Mouse (Mus musculus) liver, embryonic 14.5 days (tissue): Measurements from ENCODE around the gene Cep97.

Experiments used
- CTCF ChIP-seq: IDR thresholded peaks from 2 replicates; pipeline ENCODE4 v1.5.1; 2016; ENCODE audit warnings: antibody characterized with exemption, low read depth, control low read depth
- EP300 ChIP-seq: IDR thresholded peaks from 2 replicates; pipeline ENCODE4 v1.6.1; 2016; ENCODE audit warnings: antibody characterized with exemption, low read depth

DNA sequence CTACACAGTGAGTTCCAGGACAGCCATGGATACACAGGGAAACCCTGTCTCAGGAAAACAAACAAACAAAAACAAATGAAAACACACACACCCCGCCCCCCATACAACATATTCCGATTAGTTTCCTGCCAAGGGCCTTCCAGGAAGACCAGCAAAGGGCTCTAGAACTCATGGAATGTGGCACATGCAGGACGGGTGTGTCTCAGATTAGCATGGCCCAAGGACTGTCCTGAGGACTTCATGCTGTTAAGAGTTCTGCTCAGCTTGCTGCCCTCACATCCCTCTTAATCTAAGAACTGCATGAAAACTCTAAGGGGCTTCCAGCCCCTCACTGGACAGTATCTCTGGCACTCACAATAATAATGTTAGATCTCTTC is 46.1 kb downstream of the Cep97 start:
- TF ChIP-seq CTCF (no peak), EP300 (no peak)
